Mouse (Mus musculus) embryonic fibroblast, embryonic 13.5 days (primary cell): ENCODE data around the gene Spata20.

Experiments used
- CTCF ChIP-seq: IDR thresholded peaks from 2 replicates; pipeline ENCODE4 v1.5.1; 2011; ENCODE audit warnings: mild to moderate bottlenecking, control low read depth, low read length, moderate library complexity, borderline replicate concordance; ENCODE audit not compliant: insufficient read depth
- POLR2A ChIP-seq: IDR thresholded peaks from 2 replicates; pipeline ENCODE4 v1.6.1; 2011; ENCODE audit warnings: low read depth, mild to moderate bottlenecking, control low read depth, low read length, moderate library complexity

- TF ChIP-seq POLR2A = no peak
- no peak for TF ChIP-seq CTCF
Measured at GRCm38 (mm10) chr11:94464170-94464569, 21.8 kb downstream of the Spata20 start.
